Mouse (Mus musculus) heart, embryonic 11.5 days (tissue): ENCODE measurements around the gene Kif26b. TPM values are rescaled to one million over a fixed set of nuclear protein-coding genes. Genes with fewer than 3 reads are reported as not detected.

Experiments
- ATAC-seq: fragments of 200-750 bp; cut with Nextera tagmentation; replicated peaks from 2 replicates; pipeline ENCODE4 v1.8.0; 2017; ENCODE audit warnings: moderate library complexity; ENCODE audit not compliant: insufficient number of reproducible peaks, low FRiP score, low TSS enrichment
- H3K27ac ChIP-seq: fragments of 300-500 bp; sonication (generic); 2 replicates; pipeline ENCODE4 v1.5.1; 2014; ENCODE audit warnings: mild to moderate bottlenecking, low read depth, low read length
- H3K27me3 ChIP-seq: fragments of 300-500 bp; sonication (generic); 2 replicates; pipeline ENCODE4 v1.6.1; 2014; ENCODE audit warnings: mild to moderate bottlenecking, low read length, mixed read lengths; ENCODE audit not compliant: control insufficient read depth, insufficient read depth
- H3K36me3 ChIP-seq: fragments of 300-500 bp; sonication (generic); 2 replicates; pipeline ENCODE4 v1.6.1; 2014; ENCODE audit warnings: mild to moderate bottlenecking, low read length, moderate library complexity, mixed read lengths; ENCODE audit not compliant: control insufficient read depth, insufficient read depth
- H3K4me1 ChIP-seq: fragments of 300-500 bp; sonication (generic); 2 replicates; pipeline ENCODE4 v1.6.1; 2014; ENCODE audit warnings: low read length; ENCODE audit not compliant: control insufficient read depth, insufficient read depth
- H3K4me2 ChIP-seq: fragments of 300-500 bp; sonication (generic); 2 replicates; pipeline ENCODE4 v1.6.1; 2014; ENCODE audit warnings: mild to moderate bottlenecking, moderate library complexity
- H3K4me3 ChIP-seq: fragments of 300-500 bp; sonication (generic); 2 replicates; pipeline ENCODE4 v1.5.1; 2014; ENCODE audit warnings: low read depth, low read length
- H3K9ac ChIP-seq: fragments of 300-500 bp; sonication (generic); 2 replicates; pipeline ENCODE4 v1.6.1; 2014; ENCODE audit warnings: mild to moderate bottlenecking, low read depth, low read length, moderate library complexity
- H3K9me3 ChIP-seq: fragments of 300-500 bp; sonication (generic); replicated peaks from 2 replicates; pipeline ENCODE4 v1.6.1; 2016; ENCODE audit warnings: low read length; ENCODE audit not compliant: control insufficient read depth
- WGBS: fragments of 180-500 bp; shearing (Covaris S2); extraction: QIAGEN DNeasy Blood & Tissue Kit; methylation state at CpG from one replicate; pipeline ENCODE4 v1.1.7; 2014; ENCODE audit not compliant: insufficient replicate concordance; 5-methylcytosine and 5-hydroxymethylcytosine counted together
- polyA plus RNA-seq: library from polyadenylated mRNA; unstranded; fragments of >200 nt; fragmentation: Nextera tagmentation; extraction: Ambion mirVana; gene quantifications from 2 replicates; pipeline ENCODE4 v1.2.1, GENCODE M21; 2014

Kif26b gene
- polyA plus RNA-seq, 1 experiment from 2014 or later, result 18.9 TPM

GRCm38 (mm10) chr1:178912936-178913716, 384.2 kb downstream of the Kif26b start:
- Histone ChIP-seq H3K9ac (no peak overlapping the region), H3K4me1 (peaks cover 14% of the 10 kb centered on the region), H3K36me3 (peaks cover 24% of the 10 kb centered on the region), H3K4me2 (no peak overlapping the region), H3K27ac (no peak overlapping the region), H3K9me3 (no peaks in the 10 kb centered on the region), H3K4me3 (no peak overlapping the region), H3K27me3 (peaks cover 6% of the 10 kb centered on the region; the same call in 1 of the 2 replicates)
- WGBS, result 46% methylated on average over 6 of the region's 6 CpGs
- ATAC-seq, result no peak

GRCm38 (mm10) chr1:178915056-178915455, 386.1 kb downstream of the Kif26b start:
- 68% methylated on average over 12 of the region's 12 CpGs for WGBS

GRCm38 (mm10) chr1:178917194-178917902, 388.4 kb downstream of the Kif26b start:
- Histone ChIP-seq H3K9me3 (no peaks in the 10 kb centered on the region), H3K36me3 (peaks cover 31% of the 10 kb centered on the region), H3K4me1 (peaks cover 14% of the 10 kb centered on the region), H3K9ac (no peak overlapping the region), H3K4me3 (no peak overlapping the region), H3K4me2 (no peak overlapping the region; the same call in 1 of the 2 replicates), H3K27ac (no peak overlapping the region), H3K27me3 (peaks cover 6% of the 10 kb centered on the region; the same call in 1 of the 2 replicates)
- no peak for ATAC-seq
- WGBS, result 57% methylated on average over 31 of the region's 31 CpGs

More at GRCm38 (mm10) chr1:178915056-178915455, 386.1 kb downstream of the Kif26b start:
- H3K36me3 ChIP-seq, result peaks cover 27% of the 10 kb centered on the region
- H3K27ac ChIP-seq, result no peak overlapping the region
- H3K27me3 ChIP-seq, result peaks cover 6% of the 10 kb centered on the region; the same call in 1 of the 2 replicates
- H3K9ac ChIP-seq, result no peak overlapping the region
- ATAC-seq, result no peak
- no peaks in the 10 kb centered on the region for H3K9me3 ChIP-seq
- H3K4me3 ChIP-seq, result no peak overlapping the region
- peaks cover 14% of the 10 kb centered on the region for H3K4me1 ChIP-seq
- H3K4me2 ChIP-seq, result no peak overlapping the region

GRCm38 (mm10) chr1:178924492-178925183, 395.7 kb downstream of the Kif26b start:
- no peak overlapping the region for H3K9ac ChIP-seq
- H3K9me3 ChIP-seq, result no peaks in the 10 kb centered on the region
- WGBS, result 74% methylated on average over 8 of the region's 8 CpGs
- no peaks in the 10 kb centered on the region for H3K27me3 ChIP-seq
- no peak overlapping the region for H3K4me2 ChIP-seq
- no peak overlapping the region for H3K27ac ChIP-seq
- H3K4me3 ChIP-seq, result no peak overlapping the region
- peaks cover 3% of the 10 kb centered on the region; the same call in 1 of the 2 replicates for H3K36me3 ChIP-seq
- ATAC-seq, result no peak
- no peaks in the 10 kb centered on the region for H3K4me1 ChIP-seq

GRCm38 (mm10) chr1:178929531-178929930, 400.6 kb downstream of the Kif26b start:
- no peaks in the 10 kb centered on the region for H3K27me3 ChIP-seq
- H3K27ac ChIP-seq, result no peak overlapping the region
- no peak overlapping the region for H3K4me2 ChIP-seq
- H3K9me3 ChIP-seq, result no peaks in the 10 kb centered on the region
- no peak overlapping the region for H3K4me3 ChIP-seq
- WGBS, result 42% methylated on average over 4 of the region's 4 CpGs
- H3K36me3 ChIP-seq, result peaks cover 16% of the 10 kb centered on the region
- no peak for ATAC-seq
- no peak overlapping the region for H3K9ac ChIP-seq
- H3K4me1 ChIP-seq, result no peaks in the 10 kb centered on the region

- Histone ChIP-seq H3K36me3 (peaks cover 16% of the 10 kb centered on the region), H3K27me3 (no peaks in the 10 kb centered on the region), H3K4me1 (no peaks in the 10 kb centered on the region; the same call in 1 of the 2 replicates), H3K9me3 (no peaks in the 10 kb centered on the region), H3K4me3 (no peak overlapping the region), H3K27ac (no peak overlapping the region), H3K9ac (no peak overlapping the region), H3K4me2 (no peak overlapping the region)
- ATAC-seq, result no peak
- 74% methylated on average over 6 of the region's 6 CpGs for WGBS
Measured at GRCm38 (mm10) chr1:178933953-178934637, 405.2 kb downstream of the Kif26b start.

GRCm38 (mm10) chr1:178936457-178936856, 407.5 kb downstream of the Kif26b start:
- no peak for ATAC-seq
- Histone ChIP-seq H3K4me1 (no peaks in the 10 kb centered on the region; the same call in 1 of the 2 replicates), H3K27me3 (no peaks in the 10 kb centered on the region), H3K4me2 (no peak overlapping the region), H3K9ac (no peak overlapping the region), H3K9me3 (no peaks in the 10 kb centered on the region), H3K36me3 (peaks cover 16% of the 10 kb centered on the region), H3K27ac (no peak overlapping the region), H3K4me3 (no peak overlapping the region)
- WGBS, result 51% methylated on average over 4 of the region's 4 CpGs

- Histone ChIP-seq H3K4me2 (no peak overlapping the region), H3K4me3 (no peak overlapping the region), H3K27ac (no peak overlapping the region), H3K9me3 (no peaks in the 10 kb centered on the region), H3K36me3 (peaks cover 11% of the 10 kb centered on the region), H3K9ac (no peak overlapping the region), H3K4me1 (no peaks in the 10 kb centered on the region; the same call in 1 of the 2 replicates), H3K27me3 (no peaks in the 10 kb centered on the region)
- no peak for ATAC-seq
- 74% methylated on average over 2 of the region's 2 CpGs for WGBS
Measured at GRCm38 (mm10) chr1:178936976-178937375, 408.1 kb downstream of the Kif26b start.
